Mouse (Mus musculus): ENCODE data around the gene Nrl.

Nrl gene

DNA sequence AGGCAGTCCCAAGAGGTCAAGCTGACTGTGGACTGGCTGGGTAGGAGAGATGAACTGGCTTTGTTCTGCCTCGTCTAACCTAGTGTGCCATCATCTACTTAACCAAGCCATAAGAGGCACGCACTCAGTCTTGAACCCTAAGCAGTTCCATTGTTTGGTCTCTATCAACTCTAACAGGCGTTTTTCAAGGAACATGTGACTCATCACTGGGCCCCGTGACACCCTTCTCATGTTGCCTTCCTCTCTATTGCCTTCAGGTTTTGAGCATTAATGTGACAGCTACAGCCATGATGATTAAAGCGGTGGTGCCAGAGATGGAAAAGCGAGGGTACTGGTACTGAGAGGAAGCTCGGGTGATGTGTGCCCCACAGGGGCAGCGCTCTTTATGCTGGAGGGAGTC lies 37.9 kb downstream of the Nrl start:
- DNase-seq (ENCODE audit: low spot score in 2 of 2): no peak

DNA sequence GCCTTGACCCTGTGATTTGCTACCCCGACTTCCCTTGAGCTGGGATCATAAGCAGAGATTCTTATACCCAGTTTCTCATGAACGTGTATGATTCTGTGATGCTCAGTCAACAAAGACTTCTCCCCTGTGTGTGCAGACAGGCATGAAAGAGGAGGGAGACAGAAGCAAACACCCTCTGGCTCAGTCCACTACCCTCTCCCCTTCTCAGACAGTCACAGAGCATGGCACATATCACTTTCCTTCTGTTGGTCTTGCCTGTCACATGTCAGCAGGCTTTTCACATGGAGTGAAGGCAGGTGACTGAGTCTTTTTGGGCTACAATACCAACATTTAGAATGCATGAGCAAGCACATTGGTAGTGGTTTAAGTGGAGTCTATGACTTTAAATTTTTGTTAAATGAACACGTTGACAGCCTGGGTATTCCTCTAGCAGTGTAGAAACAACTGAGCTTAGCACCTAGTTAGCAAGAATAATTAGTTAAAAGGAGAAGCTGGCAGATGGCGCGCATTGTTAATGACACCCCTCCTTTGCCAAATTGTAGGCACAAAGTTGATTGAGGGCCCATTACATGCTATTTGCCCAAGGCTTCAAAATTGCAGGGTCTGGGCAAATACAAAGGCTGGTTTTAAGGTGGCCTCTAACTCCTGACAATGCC lies 40.2 kb downstream of the Nrl start:
- no peak for DNase-seq (ENCODE audit: low spot score in 2 of 2)

DNA sequence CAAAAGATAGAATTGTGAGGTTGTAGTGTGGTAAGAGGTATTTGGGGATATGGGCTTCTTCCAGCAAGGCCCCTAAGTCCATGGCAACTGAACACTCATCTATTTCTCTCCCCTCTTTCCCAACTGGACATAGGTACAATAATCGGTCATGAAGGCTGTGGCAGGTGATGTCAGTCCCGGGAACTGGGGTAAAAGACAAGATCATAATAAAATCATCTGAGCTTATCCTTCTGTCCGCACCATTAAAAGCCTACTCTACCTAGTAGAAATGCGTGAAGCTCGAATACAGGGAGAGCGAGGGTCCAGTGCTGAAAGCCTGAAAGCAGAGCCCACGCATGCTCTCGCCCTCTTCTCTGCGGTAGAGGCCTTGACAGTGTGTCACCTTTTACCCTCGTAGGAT lies 45.2 kb downstream of the Nrl start:
- DNase-seq (ENCODE audit: low spot score in 2 of 2): no peak

DNA sequence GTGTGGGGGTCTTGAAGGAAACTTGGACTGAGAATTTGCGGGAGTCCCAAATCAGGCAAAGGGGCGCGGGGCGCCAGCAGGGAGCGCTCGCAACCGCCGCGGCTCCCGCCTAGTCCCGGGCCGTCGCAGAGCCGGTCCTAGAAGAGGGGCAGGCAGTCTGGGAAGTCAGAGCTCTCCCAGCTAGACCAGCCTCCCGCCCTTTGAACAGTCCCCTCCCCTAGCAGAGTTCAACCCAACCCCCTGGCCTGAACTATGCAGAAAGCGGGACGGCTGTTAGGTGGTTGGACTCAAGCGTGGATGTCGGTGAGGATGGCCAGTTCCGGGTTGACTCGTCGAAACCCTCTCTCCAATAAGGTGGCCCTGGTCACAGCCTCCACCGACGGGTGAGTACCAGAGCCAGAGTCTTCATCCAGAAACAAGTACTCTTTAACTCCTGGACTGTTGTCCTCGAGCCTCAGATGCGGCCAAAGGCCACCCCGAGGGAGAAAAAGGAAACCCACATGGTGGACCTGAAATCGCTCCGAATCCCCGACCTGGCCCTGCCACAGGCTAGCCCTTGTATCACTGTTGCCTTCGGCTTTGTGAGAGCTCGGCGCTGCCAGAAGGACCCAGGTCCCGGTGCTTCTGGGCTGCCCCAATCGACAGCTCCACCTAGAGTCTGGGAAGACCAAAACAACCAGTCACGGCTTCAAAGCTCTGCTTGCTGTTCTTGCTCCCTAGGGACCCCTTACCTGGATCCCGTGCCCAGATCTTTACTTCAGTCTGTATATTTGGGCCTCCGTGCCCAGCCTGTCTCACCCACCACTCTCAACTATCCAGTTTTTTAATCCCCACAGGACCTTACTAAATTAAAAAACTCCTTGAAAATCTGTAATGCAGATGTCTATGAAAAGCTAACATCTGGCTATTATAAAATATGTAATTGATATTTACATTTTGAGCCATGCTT lies 45.9 kb downstream of the Nrl start, which contains the start of gene Dhrs4:
Gene Dhrs4 (plus strand): TSS at position 108 of the 949 bp plus-strand sequence.
- peak; percentile 76 to 78 for DNase-seq (ENCODE audit: low spot score in 2 of 2)

DNA sequence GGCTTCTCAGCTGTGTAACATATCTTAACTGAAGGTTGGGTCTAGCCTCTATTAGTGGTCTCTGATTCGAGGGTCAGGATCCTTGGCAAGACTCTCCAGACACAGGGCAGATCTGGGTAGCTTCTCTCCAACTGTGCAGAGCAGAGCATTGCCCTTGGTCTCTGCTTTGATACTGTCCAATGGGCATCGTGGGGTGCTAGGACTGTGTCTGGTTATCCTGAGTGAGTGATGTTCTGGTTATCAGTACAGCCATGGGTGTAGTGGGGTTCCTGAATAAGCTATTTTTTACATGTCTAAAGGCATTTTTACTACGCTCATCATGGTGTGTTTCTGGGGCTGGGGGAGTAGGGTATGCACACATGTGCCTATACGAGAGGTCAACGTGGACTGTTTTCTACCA lies 47.0 kb downstream of the Nrl start:
- DNase-seq (ENCODE audit: low spot score in 2 of 2): no peak

DNA sequence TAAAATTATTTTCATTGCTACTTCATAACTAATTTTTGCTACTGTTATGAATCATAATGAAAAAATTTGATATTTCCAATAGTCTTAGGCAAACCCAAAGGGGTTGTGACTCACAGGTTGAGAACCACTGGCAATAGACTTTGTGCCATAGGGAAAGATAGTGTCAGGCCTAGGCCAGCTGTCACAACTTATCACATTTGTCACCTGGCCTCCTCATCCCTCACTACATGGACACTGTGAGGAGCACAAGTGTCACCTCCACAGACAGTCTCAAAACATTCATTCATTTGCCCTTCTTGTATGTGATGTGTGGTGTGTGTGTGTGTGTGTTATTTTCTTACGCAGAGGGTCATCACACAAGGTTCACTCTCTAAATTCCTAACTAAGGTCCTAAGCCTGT lies 47.4 kb downstream of the Nrl start:
- no peak for DNase-seq (ENCODE audit: low spot score in 2 of 2)

DNA sequence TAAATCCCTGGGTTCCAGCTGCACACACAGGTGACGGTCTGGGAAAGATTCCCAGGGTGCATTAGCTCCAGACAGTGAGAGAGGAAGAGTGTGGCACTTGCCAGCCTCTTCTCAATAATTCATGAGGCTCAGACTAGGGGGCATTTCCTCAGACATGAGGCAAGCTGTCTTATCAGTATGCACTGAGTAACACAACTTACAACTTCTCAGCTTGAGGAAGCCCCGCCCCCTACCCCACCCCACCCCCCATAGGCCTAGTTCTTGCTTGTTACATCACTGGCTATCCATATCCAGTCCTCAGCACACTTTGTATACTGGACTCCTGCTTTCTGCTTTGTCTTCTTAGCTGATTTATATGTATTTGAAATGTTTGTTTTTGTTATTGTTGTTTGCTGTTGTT lies 49.1 kb downstream of the Nrl start:
- DNase-seq (ENCODE audit: low spot score in 2 of 2): no peak

DNA sequence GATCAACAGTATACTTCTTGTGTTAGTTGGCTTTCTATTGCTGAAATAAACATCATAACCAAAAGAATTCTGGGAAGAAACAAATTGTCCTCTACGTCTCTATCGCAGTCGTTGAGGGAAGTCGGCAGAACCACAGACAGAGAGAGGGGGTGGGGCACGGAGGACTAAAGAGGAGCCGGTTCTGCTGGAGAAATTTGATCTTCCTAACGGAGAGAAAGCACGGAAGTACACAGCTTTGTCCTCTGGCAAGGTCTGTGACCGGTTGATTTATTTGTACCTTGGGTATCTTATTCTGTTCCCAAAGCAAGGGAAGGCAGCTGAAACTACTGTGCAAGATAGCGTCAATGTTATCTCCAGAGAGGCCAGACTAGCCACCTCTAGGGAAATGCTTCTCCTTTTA lies 54.0 kb downstream of the Nrl start:
- no peak for DNase-seq (ENCODE audit: low spot score in 2 of 2)

DNA sequence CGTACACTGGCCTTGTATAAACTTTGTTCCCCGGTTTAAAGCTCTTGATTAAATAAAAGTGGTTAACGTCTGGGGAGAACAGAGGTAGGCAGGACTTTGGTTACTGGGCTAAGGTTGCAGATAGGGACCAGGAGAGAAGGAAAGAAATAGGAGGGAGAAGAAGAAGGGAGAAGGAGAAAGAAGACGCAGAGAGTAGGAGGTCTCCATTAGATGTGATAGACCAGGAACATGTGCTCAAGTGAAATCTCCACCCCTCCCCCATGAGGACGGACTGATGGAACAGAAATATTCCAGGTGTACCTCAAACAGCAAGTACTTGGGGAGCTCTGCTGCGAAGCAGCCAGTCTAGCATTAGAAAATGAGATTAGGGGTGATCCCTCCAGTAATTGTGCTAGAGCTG lies 55.0 kb downstream of the Nrl start:
- no peak for DNase-seq (ENCODE audit: low spot score in 2 of 2)

DNA sequence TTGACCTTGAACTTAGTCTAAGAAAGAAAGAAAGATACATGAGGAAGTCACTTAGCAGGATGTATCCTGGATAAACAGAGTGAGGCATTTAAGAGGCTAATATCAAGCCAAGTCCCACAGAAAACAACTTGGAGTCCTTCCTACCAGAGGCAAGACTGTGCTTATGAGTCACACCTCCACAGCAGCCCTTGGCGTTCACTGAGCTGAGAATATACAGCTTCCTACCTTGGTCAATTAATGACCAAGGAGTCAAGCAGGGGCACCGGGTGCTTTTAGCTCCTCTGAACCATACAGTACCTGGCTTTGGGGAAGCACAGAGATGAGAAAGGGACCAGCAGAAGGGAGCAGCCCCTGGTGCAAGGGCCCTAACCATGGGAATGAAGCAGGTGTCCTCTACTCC lies 55.7 kb downstream of the Nrl start:
- no peak for DNase-seq (ENCODE audit: low spot score in 2 of 2)
